Mouse (Mus musculus) CH12.LX (cell line): Measurements from ENCODE around the gene Olfr149. TPM values are rescaled to one million over a fixed set of nuclear protein-coding genes. Genes with fewer than 3 reads are reported as not detected.

Source experiments
- polyA plus RNA-seq: library from polyadenylated mRNA; unstranded; fragments of >175 nt; gene quantifications from 2 replicates; pipeline ENCODE4 v1.2.1, GENCODE M21; 2012; ENCODE audit warnings: low read depth; ENCODE audit not compliant: insufficient read length
- total RNA-seq, 2 experiments: library from RNA; depleted of rRNA; stranded (reverse); fragments of 300-350 nt in 1 of 2; fragments of >200 nt in 1 of 2; gene quantifications; 2 replicates each; pipeline ENCODE4 v1.2.3; 2012 to 2014

Gene Olfr149
- total and polyA plus RNA-seq, 3 experiments = not detected

Other genes starting within 250 kb of the Olfr149 start
Only the 20 nearest of the 21 such genes appear.
- not detected in 2 replicates for gene Olfr955, start 235.2 kb downstream of the Olfr149 start, total RNA-seq (2012; rRNA removed)
- gene Olfr955, start 235.2 kb downstream of the Olfr149 start, total RNA-seq (2014; rRNA removed) = not detected in 2 replicates
- gene Olfr955, start 235.2 kb downstream of the Olfr149 start, polyA plus RNA-seq = not detected in 2 replicates
- gene Olfr44, start 213.1 kb downstream of the Olfr149 start, total RNA-seq (2012; rRNA removed) = not detected in 2 replicates
- not detected in 2 replicates for gene Olfr44, start 213.1 kb downstream of the Olfr149 start, total RNA-seq (2014; rRNA removed)
- gene Olfr44, start 213.1 kb downstream of the Olfr149 start, polyA plus RNA-seq = not detected in 2 replicates
- gene Olfr957, start 191.3 kb downstream of the Olfr149 start, total RNA-seq (2012; rRNA removed) = not detected in 2 replicates
- not detected in 2 replicates for gene Olfr957, start 191.3 kb downstream of the Olfr149 start, total RNA-seq (2014; rRNA removed)
- gene Olfr957, start 191.3 kb downstream of the Olfr149 start, polyA plus RNA-seq = not detected in 2 replicates
- not detected in 2 replicates for gene Olfr958, start 153.1 kb downstream of the Olfr149 start, total RNA-seq (2012; rRNA removed)
- gene Olfr958, start 153.1 kb downstream of the Olfr149 start, total RNA-seq (2014; rRNA removed) = not detected in 2 replicates
- gene Olfr958, start 153.1 kb downstream of the Olfr149 start, polyA plus RNA-seq = not detected in 2 replicates
- not detected in 2 replicates for gene Olfr959, start 131.5 kb downstream of the Olfr149 start, total RNA-seq (2012; rRNA removed)
- gene Olfr959, start 131.5 kb downstream of the Olfr149 start, total RNA-seq (2014; rRNA removed) = not detected in 2 replicates
- not detected in 2 replicates for gene Olfr959, start 131.5 kb downstream of the Olfr149 start, polyA plus RNA-seq
- gene AW551984, start 102.7 kb downstream of the Olfr149 start, total RNA-seq (2012; rRNA removed) = not detected in 2 replicates
- gene AW551984, start 102.7 kb downstream of the Olfr149 start, total RNA-seq (2014; rRNA removed) = not detected in 2 replicates
- gene AW551984, start 102.7 kb downstream of the Olfr149 start, polyA plus RNA-seq = not detected in 2 replicates
- not detected in 2 replicates for gene Olfr148, start 96.5 kb downstream of the Olfr149 start, total RNA-seq (2012; rRNA removed)
- gene Olfr148, start 96.5 kb downstream of the Olfr149 start, total RNA-seq (2014; rRNA removed) = not detected in 2 replicates
- not detected in 2 replicates for gene Olfr148, start 96.5 kb downstream of the Olfr149 start, polyA plus RNA-seq
- gene Olfr960, start 85.7 kb downstream of the Olfr149 start, total RNA-seq (2012; rRNA removed) = not detected in 2 replicates
- gene Olfr960, start 85.7 kb downstream of the Olfr149 start, total RNA-seq (2014; rRNA removed) = not detected in 2 replicates
- not detected in 2 replicates for gene Olfr960, start 85.7 kb downstream of the Olfr149 start, polyA plus RNA-seq
- not detected in 2 replicates for gene Olfr961, start 62.0 kb downstream of the Olfr149 start, total RNA-seq (2012; rRNA removed)
- not detected in 2 replicates for gene Olfr961, start 62.0 kb downstream of the Olfr149 start, total RNA-seq (2014; rRNA removed)
- gene Olfr961, start 62.0 kb downstream of the Olfr149 start, polyA plus RNA-seq = not detected in 2 replicates
- not detected in 2 replicates for gene Olfr963, start 39.9 kb downstream of the Olfr149 start, total RNA-seq (2012; rRNA removed)
- not detected in 2 replicates for gene Olfr963, start 39.9 kb downstream of the Olfr149 start, total RNA-seq (2014; rRNA removed)
- not detected in 2 replicates for gene Olfr963, start 39.9 kb downstream of the Olfr149 start, polyA plus RNA-seq
- gene Olfr965, start 4.2 kb upstream of the Olfr149 start, total RNA-seq (2012; rRNA removed) = not detected in 2 replicates
- not detected in 2 replicates for gene Olfr965, start 4.2 kb upstream of the Olfr149 start, total RNA-seq (2014; rRNA removed)
- gene Olfr965, start 4.2 kb upstream of the Olfr149 start, polyA plus RNA-seq = not detected in 2 replicates
- gene Olfr150, start 23.9 kb upstream of the Olfr149 start, total RNA-seq (2012; rRNA removed) = not detected in 2 replicates
- not detected in 2 replicates for gene Olfr150, start 23.9 kb upstream of the Olfr149 start, total RNA-seq (2014; rRNA removed)
- not detected in 2 replicates for gene Olfr150, start 23.9 kb upstream of the Olfr149 start, polyA plus RNA-seq
- not detected in 2 replicates for gene Olfr967, start 39.1 kb upstream of the Olfr149 start, total RNA-seq (2012; rRNA removed)
- not detected in 2 replicates for gene Olfr967, start 39.1 kb upstream of the Olfr149 start, total RNA-seq (2014; rRNA removed)
- not detected in 2 replicates for gene Olfr967, start 39.1 kb upstream of the Olfr149 start, polyA plus RNA-seq
- gene Olfr968, start 76.1 kb upstream of the Olfr149 start, total RNA-seq (2012; rRNA removed) = not detected in 2 replicates
- gene Olfr968, start 76.1 kb upstream of the Olfr149 start, total RNA-seq (2014; rRNA removed) = not detected in 2 replicates
- gene Olfr968, start 76.1 kb upstream of the Olfr149 start, polyA plus RNA-seq = not detected in 2 replicates
- gene Olfr969, start 83.8 kb upstream of the Olfr149 start, total RNA-seq (2012; rRNA removed) = not detected in 2 replicates
- not detected in 2 replicates for gene Olfr969, start 83.8 kb upstream of the Olfr149 start, total RNA-seq (2014; rRNA removed)
- gene Olfr969, start 83.8 kb upstream of the Olfr149 start, polyA plus RNA-seq = not detected in 2 replicates
- not detected in 2 replicates for gene Olfr970, start 101.7 kb upstream of the Olfr149 start, total RNA-seq (2012; rRNA removed)
- gene Olfr970, start 101.7 kb upstream of the Olfr149 start, total RNA-seq (2014; rRNA removed) = not detected in 2 replicates
- not detected in 2 replicates for gene Olfr970, start 101.7 kb upstream of the Olfr149 start, polyA plus RNA-seq
- not detected in 2 replicates for gene Olfr971, start 129.8 kb upstream of the Olfr149 start, total RNA-seq (2012; rRNA removed)
- gene Olfr971, start 129.8 kb upstream of the Olfr149 start, total RNA-seq (2014; rRNA removed) = not detected in 2 replicates
- not detected in 2 replicates for gene Olfr971, start 129.8 kb upstream of the Olfr149 start, polyA plus RNA-seq
- gene Olfr972, start 159.3 kb upstream of the Olfr149 start, total RNA-seq (2012; rRNA removed) = not detected in 2 replicates
- not detected in 2 replicates for gene Olfr972, start 159.3 kb upstream of the Olfr149 start, total RNA-seq (2014; rRNA removed)
- not detected in 2 replicates for gene Olfr972, start 159.3 kb upstream of the Olfr149 start, polyA plus RNA-seq
- not detected in 2 replicates for gene Olfr229, start 200.2 kb upstream of the Olfr149 start, total RNA-seq (2012; rRNA removed)
- gene Olfr229, start 200.2 kb upstream of the Olfr149 start, total RNA-seq (2014; rRNA removed) = not detected in 2 replicates
- gene Olfr229, start 200.2 kb upstream of the Olfr149 start, polyA plus RNA-seq = not detected in 2 replicates
- gene Olfr974, start 230.4 kb upstream of the Olfr149 start, total RNA-seq (2012; rRNA removed) = not detected in 2 replicates
- gene Olfr974, start 230.4 kb upstream of the Olfr149 start, total RNA-seq (2014; rRNA removed) = not detected in 2 replicates
- gene Olfr974, start 230.4 kb upstream of the Olfr149 start, polyA plus RNA-seq = not detected in 2 replicates